Mouse (Mus musculus) liver, adult 2 months (tissue): ENCODE measurements around the gene Sars. TPM values are rescaled to one million over a fixed set of nuclear protein-coding genes. Genes with fewer than 3 reads are reported as not detected.

ENCODE experiments used
- DNase-seq: peaks from one replicate; pipeline ENCODE4 v3.0.0-alpha.2; 2011; ENCODE audit warnings: low read depth, low spot score; ENCODE audit errors: extremely low read depth
- H3K27ac ChIP-seq: fragments of 200-500 bp; replicated peaks from 2 replicates; pipeline ENCODE4 v1.5.1; 2012; ENCODE audit warnings: low read depth, mild to moderate bottlenecking, control low read depth, inconsistent platforms, low read length; ENCODE audit not compliant: insufficient read depth
- H3K27me3 ChIP-seq: fragments of 200-500 bp; 2 replicates; pipeline ENCODE4 v1.6.1; 2012; ENCODE audit warnings: mild to moderate bottlenecking, moderate library complexity, low read length, inconsistent platforms; ENCODE audit not compliant: control insufficient read depth, insufficient read depth
- H3K36me3 ChIP-seq: fragments of 200-500 bp; 2 replicates; pipeline ENCODE4 v1.6.1; 2012; ENCODE audit warnings: low read length, inconsistent platforms; ENCODE audit not compliant: control insufficient read depth, insufficient read depth
- H3K4me1 ChIP-seq: fragments of 200-500 bp; 2 replicates; pipeline ENCODE4 v1.6.1; 2011; ENCODE audit warnings: low read length; ENCODE audit not compliant: control insufficient read depth, insufficient read depth
- H3K4me3 ChIP-seq: fragments of 200-500 bp; 2 replicates; pipeline ENCODE4 v1.5.1; 2011; ENCODE audit warnings: low read depth, mild to moderate bottlenecking, control low read depth, low read length, moderate library complexity; ENCODE audit not compliant: insufficient read depth
- H3K79me2 ChIP-seq: fragments of 200-500 bp; 2 replicates; pipeline ENCODE4 v1.6.1; 2012; ENCODE audit warnings: inconsistent platforms, mild to moderate bottlenecking, low read length, moderate library complexity; ENCODE audit not compliant: control insufficient read depth, insufficient read depth
- H3K9ac ChIP-seq: fragments of 200-500 bp; 2 replicates; pipeline ENCODE4 v1.6.1; 2012; ENCODE audit warnings: low read depth, mild to moderate bottlenecking, control low read depth, inconsistent platforms, low read length
- CTCF ChIP-seq: fragments of 200-500 bp; IDR thresholded peaks from 2 replicates; pipeline ENCODE4 v1.5.1; 2011; ENCODE audit warnings: low read depth, low read length, control low read depth
- POLR2A ChIP-seq: fragments of 200-500 bp; IDR thresholded peaks from 2 replicates; pipeline ENCODE4 v1.6.1; 2011; ENCODE audit warnings: low read length, control low read depth; ENCODE audit not compliant: insufficient read depth; ENCODE audit errors: extremely low read depth
- WGBS: fragments of 180-500 bp; shearing (Covaris S2); methylation state at CpG from one replicate; pipeline ENCODE4 v1.1.7; 2018; 5-methylcytosine and 5-hydroxymethylcytosine counted together
- polyA plus RNA-seq: library from polyadenylated mRNA; depleted of rRNA; stranded (reverse); fragments of >200 nt; gene quantifications from 2 replicates; pipeline ENCODE4 v1.2.3, GENCODE M21; 2012; rRNA removed
- total RNA-seq: library from RNA; depleted of rRNA; stranded (reverse); fragments of >200 nt; gene quantifications from 2 replicates; pipeline ENCODE4 v1.2.3, GENCODE M21; 2014; rRNA removed

Sars gene
- total RNA-seq = 31.3 and 35.5 TPM in 2 replicates
- polyA plus RNA-seq = 21.3 and 24.7 TPM in 2 replicates

DNA sequence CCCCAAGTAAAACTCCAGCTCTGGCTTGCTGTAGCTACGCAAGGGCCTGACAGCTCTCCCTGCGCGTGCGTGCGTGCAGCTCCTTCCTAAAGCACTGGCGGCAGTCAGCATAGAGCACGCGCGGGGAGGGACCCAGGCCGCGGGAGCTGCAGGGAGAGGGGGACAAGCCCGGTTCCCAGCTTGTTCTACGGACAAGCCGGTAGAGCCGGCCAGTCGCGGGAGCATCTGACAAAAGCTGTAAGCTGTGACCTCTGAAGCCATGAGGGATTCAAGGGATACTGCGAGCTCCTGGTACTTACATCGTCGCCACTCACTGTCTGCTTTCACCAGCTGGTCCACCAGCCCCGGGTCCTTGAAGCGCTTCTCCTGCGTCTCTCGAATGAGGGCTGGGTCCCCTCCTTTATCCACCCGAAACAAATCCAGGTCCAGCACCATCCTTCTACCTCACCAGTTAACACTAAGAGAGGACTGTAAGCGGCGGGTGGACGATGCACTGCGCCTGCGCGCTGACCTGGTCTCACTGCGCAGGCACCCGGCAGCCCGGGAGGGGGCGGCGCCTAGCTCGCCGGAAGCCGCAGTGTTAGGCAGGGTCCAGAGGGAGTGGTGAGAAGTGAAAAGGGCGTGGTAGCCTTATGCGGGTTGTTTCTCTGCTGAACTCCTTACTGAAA lies at the start of gene Sars:
TSS of gene Sars (minus strand) at position 512 of the 668 bp plus-strand sequence.
- peak; percentile 78 for DNase-seq
- peaks cover 2% of the 10 kb centered on the region for H3K4me1 ChIP-seq
- peak within 1 kb of the TSS; percentile 89 for H3K27ac ChIP-seq
- H3K4me3 ChIP-seq = peak within 1 kb of the TSS; percentile 81
- TF ChIP-seq CTCF = no peak
- TF ChIP-seq POLR2A = peak; percentile 59; the same call in 1 of the 2 replicates
- H3K9ac ChIP-seq = peak within 1 kb of the TSS; percentile 81
- H3K79me2 ChIP-seq = peaks cover 25% of the 10 kb centered on the region
- H3K36me3 ChIP-seq = no peaks in the 10 kb centered on the region
- WGBS = under 1% methylated on average over 41 of the region's 41 CpGs
- no peaks in the 10 kb centered on the region for H3K27me3 ChIP-seq

DNA sequence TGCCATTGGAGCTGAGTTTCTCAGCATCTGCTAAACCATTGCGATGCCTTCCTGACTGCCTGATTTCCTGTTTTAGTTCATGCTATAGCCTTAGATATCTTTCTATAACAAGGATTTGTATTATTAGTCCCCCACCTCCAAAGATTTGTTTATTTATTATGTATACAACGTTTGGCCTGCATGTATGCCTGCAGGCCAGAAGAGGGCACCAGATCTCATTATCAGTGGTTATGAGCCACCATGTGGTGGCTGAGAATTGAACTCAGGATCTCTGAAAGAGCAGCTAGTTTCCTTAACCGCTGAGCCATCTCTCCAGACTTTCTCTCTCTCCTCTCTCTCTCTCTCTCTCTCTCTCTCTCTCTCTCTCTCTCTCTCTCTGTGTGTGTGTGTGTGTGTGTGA lies 45.0 kb upstream of the Sars start:
- Histone ChIP-seq H3K4me3 (no peak overlapping the region), H3K4me1 (peaks cover 1% of the 10 kb centered on the region; the same call in 1 of the 2 replicates), H3K27ac (no peak overlapping the region), H3K79me2 (no peaks in the 10 kb centered on the region), H3K9ac (no peak overlapping the region), H3K36me3 (no peaks in the 10 kb centered on the region), H3K27me3 (no peaks in the 10 kb centered on the region)
- WGBS = 57% methylated on average over 3 of the region's 3 CpGs
- no peak for DNase-seq
- TF ChIP-seq CTCF = peak; percentile 38
- no peak for TF ChIP-seq POLR2A

GRCm38 (mm10) chr3:108484749-108485148 lies 39.7 kb upstream of the Sars start:
- no peak for DNase-seq
- no peaks in the 10 kb centered on the region for H3K36me3 ChIP-seq
- no peak overlapping the region for H3K9ac ChIP-seq
- WGBS = 86% methylated on average over 4 of the region's 4 CpGs
- H3K27me3 ChIP-seq = no peaks in the 10 kb centered on the region
- TF ChIP-seq POLR2A = no peak
- no peak for TF ChIP-seq CTCF
- H3K79me2 ChIP-seq = no peaks in the 10 kb centered on the region
- H3K4me3 ChIP-seq = no peak overlapping the region
- no peak overlapping the region for H3K27ac ChIP-seq
- H3K4me1 ChIP-seq = no peaks in the 10 kb centered on the region; the same call in 1 of the 2 replicates

GRCm38 (mm10) chr3:108478800-108479199 lies 33.8 kb upstream of the Sars start:
- peaks cover 7% of the 10 kb centered on the region for H3K4me1 ChIP-seq
- no peak for TF ChIP-seq POLR2A
- TF ChIP-seq CTCF = no peak
- 62% methylated on average over 4 of the region's 4 CpGs for WGBS

DNA sequence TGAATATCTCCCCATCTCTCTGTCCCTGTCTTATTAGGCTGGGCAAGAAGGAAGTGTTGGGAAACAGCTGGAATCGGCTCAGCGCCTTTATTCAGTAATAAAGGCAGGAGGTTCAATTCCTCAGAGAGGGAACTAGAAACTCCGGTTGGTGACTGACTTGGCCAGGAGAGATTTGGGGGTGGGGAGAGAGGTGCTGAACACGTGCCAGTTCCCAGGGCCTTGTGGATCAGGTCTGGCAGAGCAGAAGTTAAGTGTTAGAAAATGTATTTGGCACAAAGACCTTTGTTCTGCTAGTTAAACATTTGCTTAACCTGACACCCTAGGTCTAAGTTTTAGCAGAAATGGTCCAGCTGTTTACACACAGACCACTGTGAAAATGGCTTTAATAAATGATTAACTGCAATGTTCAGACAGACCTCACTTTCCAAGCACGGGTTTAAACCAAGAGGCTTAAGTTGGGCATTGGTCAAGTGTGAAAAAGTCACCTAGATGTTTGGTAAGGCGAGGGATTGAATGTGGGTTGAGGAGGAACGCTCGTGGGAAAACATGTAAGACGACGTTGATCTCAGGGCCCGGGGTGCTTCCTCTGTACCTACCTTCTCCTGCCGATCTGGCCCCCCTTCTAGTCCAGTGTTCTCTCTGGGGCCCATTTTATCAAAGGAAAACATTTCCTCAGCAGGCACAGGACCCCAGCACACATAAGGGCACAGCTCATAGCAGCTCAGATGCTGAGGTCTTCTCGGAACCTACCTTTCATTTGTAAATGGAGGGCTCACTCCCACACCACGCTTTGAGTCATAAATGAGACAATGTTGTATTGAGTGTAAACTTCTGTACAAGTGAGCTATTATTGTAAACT lies 32.0 kb upstream of the Sars start:
- Histone ChIP-seq H3K27ac (peak overlapping the region; percentile 60), H3K27me3 (0 out of 2 replicates have a peak, but pooled peaks cover under 1% of the 10 kb centered on the region), H3K79me2 (no peaks in the 10 kb centered on the region), H3K4me1 (peaks cover 7% of the 10 kb centered on the region), H3K9ac (no peak overlapping the region), H3K36me3 (no peaks in the 10 kb centered on the region), H3K4me3 (no peak overlapping the region)
- WGBS = 23% methylated on average over 14 of the region's 14 CpGs
- peak; percentile 97 for DNase-seq
- TF ChIP-seq CTCF (no peak), POLR2A (no peak)

More at GRCm38 (mm10) chr3:108478800-108479199, 33.8 kb upstream of the Sars start:
- Histone ChIP-seq H3K36me3 (no peaks in the 10 kb centered on the region), H3K9ac (no peak overlapping the region), H3K27me3 (no peaks in the 10 kb centered on the region), H3K4me3 (no peak overlapping the region), H3K27ac (no peak overlapping the region), H3K79me2 (no peaks in the 10 kb centered on the region)
- DNase-seq = peak; percentile 51
